Mouse (Mus musculus) olfactory bulb, adult 2 months (tissue): ENCODE measurements at regions not wholly inside any gene's neighbourhood (a gene's known extent, or its start where the extent isn't known, plus 50 kb on each side); places are given as distances from the start of the nearest gene placed in this dataset.

Experiments used
- CTCF ChIP-seq: fragments of 200-500 bp; IDR thresholded peaks from 2 replicates; pipeline ENCODE4 v1.5.1; 2012; ENCODE audit warnings: low read depth, mild to moderate bottlenecking, low read length, moderate library complexity; ENCODE audit not compliant: insufficient read depth
- POLR2A ChIP-seq: fragments of 200-500 bp; IDR thresholded peaks from 2 replicates; pipeline ENCODE4 v1.6.1; 2012; ENCODE audit warnings: mild to moderate bottlenecking, low read depth, low read length, moderate library complexity; ENCODE audit not compliant: insufficient read depth

DNA sequence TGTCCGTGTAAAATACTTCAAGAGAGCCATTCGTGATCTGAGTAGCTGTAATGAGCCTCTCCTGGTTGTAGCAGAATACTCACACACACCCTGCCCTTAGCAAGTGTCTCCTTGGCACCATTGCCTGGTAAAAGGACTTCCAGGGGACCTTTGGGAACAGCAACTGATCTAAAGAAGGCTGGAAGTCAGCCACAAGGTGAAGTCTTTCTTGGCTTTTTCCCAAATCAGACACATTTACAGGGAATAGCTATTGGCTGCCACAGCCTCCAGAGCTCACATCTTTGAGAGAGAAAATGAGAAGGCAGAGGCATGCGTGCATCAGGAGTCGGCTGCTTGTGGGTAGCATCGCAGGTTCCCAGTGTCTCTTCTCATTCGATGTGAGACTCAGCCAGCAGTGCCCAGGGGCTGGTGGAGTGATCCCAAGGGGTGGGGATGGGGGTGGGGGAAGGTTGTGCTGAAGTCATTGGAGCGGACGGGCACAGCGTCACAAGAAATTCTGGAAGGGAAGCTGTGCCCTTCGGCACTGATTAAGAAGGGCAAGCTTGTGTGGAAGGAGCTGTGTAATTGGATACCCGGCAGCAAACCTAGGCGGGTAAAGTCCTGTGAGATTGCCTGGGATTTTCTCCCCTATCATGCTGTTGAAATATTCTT lies 128.3 kb downstream of the Pten start:
- no peak for TF ChIP-seq CTCF
- no peak for TF ChIP-seq POLR2A
